Mouse (Mus musculus) c-Kit-positive CD71-negative TER-119-negative erythroid progenitor cells, embryonic 14.5 days (primary cell): Measurements from ENCODE around the gene Nedd1.

Experiments used
- DNase-seq: peaks from one replicate; pipeline ENCODE4 v3.0.0-alpha.2; 2013; ENCODE audit warnings: low read depth

The Nedd1 gene

GRCm38 (mm10) chr10:92721771-92722619, at the start of gene Nedd1:
TSS of gene Nedd1 (minus strand) at chr10:92722420.
- peak; percentile 90 for DNase-seq

- no peak for DNase-seq
Observed at GRCm38 (mm10) chr10:92754359-92754758, 32.1 kb upstream of the Nedd1 start.

- no peak for DNase-seq
Observed at GRCm38 (mm10) chr10:92730339-92730738, 8.1 kb upstream of the Nedd1 start.

- DNase-seq, result no peak
Observed at GRCm38 (mm10) chr10:92728723-92729122, 6.5 kb upstream of the Nedd1 start.

- DNase-seq, result no peak
Observed at GRCm38 (mm10) chr10:92722620-92722988, 384 bp upstream of the Nedd1 start.

- DNase-seq, result no peak
Observed at GRCm38 (mm10) chr10:92699032-92699431, 23.2 kb downstream of the Nedd1 start.

- no peak for DNase-seq
Observed at GRCm38 (mm10) chr10:92675056-92675455, 47.2 kb downstream of the Nedd1 start.

- no peak for DNase-seq
Observed at GRCm38 (mm10) chr10:92671906-92672305, 50.3 kb downstream of the Nedd1 start.

GRCm38 (mm10) chr10:92665287-92665686, 56.9 kb downstream of the Nedd1 start:
- DNase-seq, result peak; percentile 6

- DNase-seq, result no peak
Observed at GRCm38 (mm10) chr10:92653266-92653665, 69.0 kb downstream of the Nedd1 start.

GRCm38 (mm10) chr10:92652399-92652920, 69.8 kb downstream of the Nedd1 start:
- no peak for DNase-seq

GRCm38 (mm10) chr10:92651266-92651665, 71.0 kb downstream of the Nedd1 start:
- DNase-seq, result no peak

- DNase-seq, result no peak
Observed at GRCm38 (mm10) chr10:92649096-92649495, 73.1 kb downstream of the Nedd1 start.

GRCm38 (mm10) chr10:92647691-92648090, 74.5 kb downstream of the Nedd1 start:
- no peak for DNase-seq

GRCm38 (mm10) chr10:92643995-92644394, 78.2 kb downstream of the Nedd1 start:
- no peak for DNase-seq

GRCm38 (mm10) chr10:92641032-92641431, 81.2 kb downstream of the Nedd1 start:
- DNase-seq, result no peak
